Mouse (Mus musculus): ENCODE results near the gene Cyp2d10. TPM values are rescaled to one million over a fixed set of nuclear protein-coding genes. Genes with fewer than 3 reads are reported as not detected.

The Cyp2d10 gene
- polyA plus RNA-seq, 1 experiment from 2014 or later = not detected

DNA sequence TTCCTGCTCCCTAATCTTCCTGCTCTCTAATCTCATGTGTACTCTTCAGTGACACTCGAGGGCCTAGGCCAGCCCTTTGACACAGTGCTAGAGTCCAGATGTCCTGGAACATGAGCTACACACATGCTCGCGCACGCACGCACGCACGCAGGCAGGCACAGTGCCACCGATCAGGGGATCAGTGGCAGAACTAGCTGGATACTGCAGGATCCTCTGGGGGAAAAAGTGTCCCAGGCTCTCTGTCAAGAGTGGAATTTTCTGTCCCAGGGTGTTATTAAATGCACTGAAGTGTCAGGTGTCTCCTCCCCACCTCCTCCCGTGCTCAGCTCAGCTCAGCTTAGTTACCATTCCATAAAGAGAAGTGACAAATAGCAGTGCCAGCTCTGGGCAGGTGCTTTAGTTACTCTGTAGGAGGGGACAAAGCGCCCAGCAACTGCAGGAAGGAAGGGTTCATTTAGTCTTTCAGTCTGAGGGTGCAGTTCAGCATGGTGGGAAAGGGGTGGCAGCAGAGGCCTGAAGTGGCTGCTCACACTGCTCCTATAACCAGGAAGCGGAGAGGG, 45.5 kb downstream of the Cyp2d10 start:
- no peaks in the 10 kb centered on the region for H3K27me3 ChIP-seq (ENCODE audit: control insufficient read depth, insufficient read depth, low read length)
- no peak overlapping the region for H3K27ac ChIP-seq (ENCODE audit: low read depth, low read length)
- no peak overlapping the region for H3K4me3 ChIP-seq (ENCODE audit: low read depth, low read length)
- ATAC-seq (replicated peaks; ENCODE audit: low FRiP score) (no peak), DNase-seq (ENCODE audit: low spot score) (peak; percentile 41)
- no peaks in the 10 kb centered on the region for H3K9me3 ChIP-seq (ENCODE audit: control insufficient read depth, low read length)
- 78% methylated on average over 11 of the region's 11 CpGs for WGBS
- H3K4me1 ChIP-seq (replicated peaks; ENCODE audit: control insufficient read depth, insufficient read depth, low read length) = no peaks in the 10 kb centered on the region
- H3K36me3 ChIP-seq (ENCODE audit: control insufficient read depth, insufficient read depth, low read length) = no peaks in the 10 kb centered on the region
- no peak overlapping the region for H3K9ac ChIP-seq (ENCODE audit: low read length)
- no peak overlapping the region for H3K4me2 ChIP-seq (ENCODE audit: low read depth, low read length, severe bottlenecking)

DNA sequence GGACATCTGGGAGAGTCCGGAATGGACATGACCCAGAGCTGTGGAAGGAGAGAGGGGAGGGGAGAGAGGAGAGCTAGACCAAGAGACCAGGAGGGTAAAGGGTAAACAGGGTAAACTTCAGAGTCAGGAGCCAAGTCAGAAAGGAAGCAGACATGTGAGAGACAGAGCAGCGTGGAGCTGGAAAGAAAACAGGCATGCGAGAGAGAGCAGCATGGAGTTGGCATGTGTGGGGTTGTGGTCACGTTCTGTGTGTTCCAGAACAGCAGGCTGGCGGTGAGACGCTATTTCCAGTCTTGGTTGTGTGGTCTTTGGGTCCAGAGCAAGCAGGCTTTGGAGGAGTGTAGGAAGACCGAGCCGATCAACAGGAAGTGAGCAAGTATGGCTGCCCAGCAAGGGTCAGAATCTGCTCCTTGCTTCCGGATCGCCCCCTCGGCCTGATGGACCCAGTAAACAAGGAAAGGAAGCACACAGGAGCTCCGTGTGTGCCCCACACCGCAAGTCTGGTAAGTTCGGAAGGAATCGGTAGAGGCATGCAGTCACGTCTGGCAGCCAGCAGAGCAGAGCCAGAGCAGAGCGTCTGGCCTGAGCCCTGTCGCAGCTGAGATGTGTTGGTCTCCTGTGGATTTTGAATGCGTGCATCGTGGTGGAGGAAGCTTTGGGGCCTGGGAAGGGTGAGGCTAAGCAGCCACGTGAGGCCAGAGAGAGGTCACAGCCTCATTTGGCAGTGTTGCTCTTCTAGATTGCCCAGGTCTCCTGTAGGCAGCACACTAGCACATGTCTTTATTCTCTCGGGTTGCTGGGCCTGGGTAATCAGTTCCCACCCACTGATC, 48.3 kb downstream of the Cyp2d10 start:
- Histone ChIP-seq H3K4me2 (ENCODE audit: low read depth, low read length, severe bottlenecking) (no peak overlapping the region), H3K27me3 (ENCODE audit: control insufficient read depth, insufficient read depth, low read length) (no peaks in the 10 kb centered on the region), H3K36me3 (ENCODE audit: control insufficient read depth, insufficient read depth, low read length) (no peaks in the 10 kb centered on the region), H3K9ac (ENCODE audit: low read length) (no peak overlapping the region), H3K27ac (ENCODE audit: low read depth, low read length) (no peak overlapping the region), H3K9me3 (ENCODE audit: control insufficient read depth, low read length) (no peaks in the 10 kb centered on the region), H3K4me3 (ENCODE audit: low read depth, low read length) (no peak overlapping the region), H3K4me1 (replicated peaks; ENCODE audit: control insufficient read depth, insufficient read depth, low read length) (0 out of 2 replicates have a peak, but pooled peaks cover 2% of the 10 kb centered on the region)
- no peak for ATAC-seq (replicated peaks; ENCODE audit: low FRiP score)
- peak; percentile 49 for DNase-seq (ENCODE audit: low spot score)
- WGBS = 67% methylated on average over 22 of the region's 22 CpGs

DNA sequence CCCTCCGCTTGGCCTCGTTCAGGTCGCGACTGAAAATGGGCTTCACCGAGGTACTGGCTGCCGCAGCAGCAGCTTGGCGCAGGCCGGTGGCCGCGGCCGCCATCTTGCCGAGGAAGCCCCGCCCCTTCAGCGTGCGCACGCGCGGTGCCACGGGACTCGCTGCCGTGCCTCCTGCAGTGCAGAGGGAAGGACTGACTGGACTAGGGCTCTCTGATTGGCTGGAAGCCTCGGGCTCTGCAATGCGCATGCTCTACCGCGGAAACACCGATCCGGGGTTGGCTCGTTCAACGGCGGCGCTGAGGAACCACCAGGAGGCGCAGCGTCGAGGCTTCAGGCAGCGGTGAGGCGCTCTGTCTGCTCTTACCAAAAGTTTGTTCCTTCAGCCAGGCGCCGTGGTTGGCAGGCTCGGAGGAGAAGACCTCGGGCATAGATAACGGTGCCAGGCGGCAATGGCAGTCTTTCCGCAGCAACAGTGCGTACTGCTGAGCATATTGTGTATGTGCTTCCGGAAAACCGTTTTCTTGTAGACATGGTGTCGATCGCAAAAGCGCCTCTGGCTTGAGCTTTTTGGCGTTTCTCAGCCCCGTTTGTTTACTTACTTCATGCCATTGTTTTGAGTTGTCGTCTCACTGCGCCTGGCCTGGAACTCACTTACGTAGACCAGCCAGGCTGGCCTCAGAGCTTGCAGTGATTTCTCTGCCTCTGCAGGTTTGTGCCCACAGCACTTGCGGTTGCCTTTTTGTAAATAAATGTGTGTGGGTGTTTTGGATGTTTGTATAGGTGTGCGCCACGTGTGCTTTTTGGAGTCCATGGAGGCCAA, 52.7 kb downstream of the Cyp2d10 start, which contains the start of gene Ndufa6:
Ndufa6 (minus strand) TSS at position 197 of the 820 bp plus-strand sequence.
- Histone ChIP-seq H3K4me1 (replicated peaks; ENCODE audit: control insufficient read depth, insufficient read depth, low read length) (peaks cover 5% of the 10 kb centered on the region; the same call in 1 of the 2 replicates), H3K27ac (ENCODE audit: low read depth, low read length) (peak within 1 kb of the TSS; percentile 19; the same call in 1 of the 2 replicates), H3K27me3 (ENCODE audit: control insufficient read depth, insufficient read depth, low read length) (no peaks in the 10 kb centered on the region), H3K4me2 (ENCODE audit: low read depth, low read length, severe bottlenecking) (peak within 1 kb of the TSS; percentile 81), H3K9me3 (ENCODE audit: control insufficient read depth, low read length) (no peaks in the 10 kb centered on the region), H3K36me3 (ENCODE audit: control insufficient read depth, insufficient read depth, low read length) (peaks cover 4% of the 10 kb centered on the region; the same call in 1 of the 2 replicates), H3K9ac (ENCODE audit: low read length) (peak within 1 kb of the TSS; percentile 95), H3K4me3 (ENCODE audit: low read depth, low read length) (peak within 1 kb of the TSS; percentile 94)
- peak; percentile 99 for ATAC-seq (replicated peaks; ENCODE audit: low FRiP score)
- 2% methylated on average over 57 of the region's 57 CpGs for WGBS
- peak; percentile 99 for DNase-seq (ENCODE audit: low spot score)

DNA sequence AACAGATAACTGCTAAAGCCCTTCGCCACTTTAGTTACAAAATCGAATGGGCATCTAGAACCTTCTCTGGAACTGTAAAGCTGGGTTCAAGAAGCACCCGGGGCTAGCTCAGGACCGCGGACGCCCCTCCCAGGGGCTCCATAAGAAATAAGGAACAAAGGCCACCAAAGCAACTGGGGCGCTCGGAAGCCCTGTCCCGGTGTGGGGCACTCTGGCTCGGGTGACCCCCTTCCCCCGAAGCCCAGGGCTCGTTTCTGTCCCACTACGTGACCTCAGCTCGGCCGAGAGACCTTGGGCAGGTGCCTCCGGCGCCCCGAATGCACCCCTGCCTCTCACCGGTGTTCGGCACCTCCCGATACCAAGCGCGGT, 53.3 kb downstream of the Cyp2d10 start:
- peak overlapping the region; percentile 81 for H3K4me2 ChIP-seq (ENCODE audit: low read depth, low read length, severe bottlenecking)
- H3K4me3 ChIP-seq (ENCODE audit: low read depth, low read length) = peak overlapping the region; percentile 94
- DNase-seq (ENCODE audit: low spot score) (no peak), ATAC-seq (replicated peaks; ENCODE audit: low FRiP score) (no peak; the same call in 1 of the 2 replicates)
- no peaks in the 10 kb centered on the region for H3K9me3 ChIP-seq (ENCODE audit: control insufficient read depth, low read length)
- no peaks in the 10 kb centered on the region for H3K27me3 ChIP-seq (ENCODE audit: control insufficient read depth, insufficient read depth, low read length)
- 0 out of 2 replicates have a peak overlapping the region, but pooled peaks have one; percentile 18 for H3K27ac ChIP-seq (ENCODE audit: low read depth, low read length)
- peaks cover 7% of the 10 kb centered on the region; the same call in 1 of the 2 replicates for H3K36me3 ChIP-seq (ENCODE audit: control insufficient read depth, insufficient read depth, low read length)
- peaks cover 5% of the 10 kb centered on the region; the same call in 1 of the 2 replicates for H3K4me1 ChIP-seq (replicated peaks; ENCODE audit: control insufficient read depth, insufficient read depth, low read length)
- H3K9ac ChIP-seq (ENCODE audit: low read length) = peak overlapping the region; percentile 95
- 0% methylated on average over 23 of the region's 23 CpGs for WGBS

DNA sequence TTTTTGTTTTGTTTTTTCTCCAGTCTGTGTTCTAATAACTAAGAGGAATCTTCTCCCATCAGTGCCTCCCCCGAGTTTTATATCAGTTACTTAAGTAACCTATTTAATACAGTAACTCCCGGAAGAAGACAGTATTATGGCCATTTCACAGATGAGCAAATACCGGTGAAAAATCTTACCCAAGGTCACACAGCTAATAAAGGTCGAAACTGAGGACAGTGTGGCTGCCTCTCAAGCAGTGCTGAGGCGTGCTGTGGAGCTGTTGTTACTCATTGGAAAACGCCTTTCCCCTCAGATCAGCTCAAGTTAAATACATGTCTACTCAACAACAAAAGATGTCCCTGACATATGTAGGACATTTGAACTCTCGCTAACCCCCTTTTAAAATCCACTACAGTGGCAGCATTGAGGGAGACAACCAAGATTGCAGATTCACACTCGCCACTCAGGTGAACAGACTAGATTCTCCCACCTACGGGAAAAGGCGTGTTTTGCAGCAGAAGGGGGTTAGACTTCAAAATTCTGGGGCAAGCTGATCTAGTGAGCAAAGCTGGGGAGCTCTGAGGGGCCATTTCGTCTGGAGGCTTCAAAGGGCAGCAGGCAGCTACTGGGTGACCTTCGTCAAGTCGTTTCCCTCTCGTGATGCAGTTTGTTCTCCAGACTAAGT, 53.8 kb downstream of the Cyp2d10 start:
- Histone ChIP-seq H3K27ac (ENCODE audit: low read depth, low read length) (no peak overlapping the region), H3K9me3 (ENCODE audit: control insufficient read depth, low read length) (no peaks in the 10 kb centered on the region), H3K4me3 (ENCODE audit: low read depth, low read length) (peak overlapping the region; percentile 94), H3K4me2 (ENCODE audit: low read depth, low read length, severe bottlenecking) (peak overlapping the region; percentile 81), H3K4me1 (replicated peaks; ENCODE audit: control insufficient read depth, insufficient read depth, low read length) (peaks cover 5% of the 10 kb centered on the region; the same call in 1 of the 2 replicates), H3K27me3 (ENCODE audit: control insufficient read depth, insufficient read depth, low read length) (no peaks in the 10 kb centered on the region), H3K36me3 (ENCODE audit: control insufficient read depth, insufficient read depth, low read length) (peaks cover 7% of the 10 kb centered on the region; the same call in 1 of the 2 replicates), H3K9ac (ENCODE audit: low read length) (peak overlapping the region; percentile 95)
- ATAC-seq (replicated peaks; ENCODE audit: low FRiP score) = no peak
- 36% methylated on average over 14 of the region's 14 CpGs for WGBS
- no peak for DNase-seq (ENCODE audit: low spot score)

Small RNA genes lying within 50 kb of the gene (microRNA-seq; reads per million reads assigned to microRNA genes)
- gene Gm25990 (ENCODE audit: insufficient number of aligned reads) = not detected
- gene Gm27331 (ENCODE audit: insufficient number of aligned reads) = not detected
- gene Gm27622 (ENCODE audit: insufficient number of aligned reads) = not detected
- not detected for gene Mir7684 (ENCODE audit: insufficient number of aligned reads)

Other genes starting within 250 kb of the Cyp2d10 start
- 0.87 and 1.2 TPM in 2 replicates for gene Shisa8, start 194.4 kb downstream of the Cyp2d10 start, polyA plus RNA-seq (2014; fragmentation: Nextera tagmentation; extraction: Ambion mirVana)
- gene Tnfrsf13c, start 182.8 kb downstream of the Cyp2d10 start, polyA plus RNA-seq (2014; fragmentation: Nextera tagmentation; extraction: Ambion mirVana) = 0.35 and 0.64 TPM in 2 replicates
- 91.6 and 100 TPM in 2 replicates for gene Cenpm, start 162.4 kb downstream of the Cyp2d10 start, polyA plus RNA-seq (2014; fragmentation: Nextera tagmentation; extraction: Ambion mirVana)
- 2.2 and 2.4 TPM in 2 replicates for gene 1500009C09Rik, start 154.8 kb downstream of the Cyp2d10 start, polyA plus RNA-seq (2014; fragmentation: Nextera tagmentation; extraction: Ambion mirVana)
- gene Sept3, start 132.3 kb downstream of the Cyp2d10 start, polyA plus RNA-seq (2014; fragmentation: Nextera tagmentation; extraction: Ambion mirVana) = 157 and 162 TPM in 2 replicates
- gene Wbp2nl, start 108.2 kb downstream of the Cyp2d10 start, polyA plus RNA-seq (2014; fragmentation: Nextera tagmentation; extraction: Ambion mirVana) = 0.19 TPM in 1 of 2 replicates, not detected in the other
- gene Naga, start 68.3 kb downstream of the Cyp2d10 start, polyA plus RNA-seq (2014; fragmentation: Nextera tagmentation; extraction: Ambion mirVana) = 23.5 and 24.9 TPM in 2 replicates
- 5.0 and 5.4 TPM in 2 replicates for gene Pheta2, start 68.3 kb downstream of the Cyp2d10 start, polyA plus RNA-seq (2014; fragmentation: Nextera tagmentation; extraction: Ambion mirVana)
- gene Smdt1, start 68.2 kb downstream of the Cyp2d10 start, polyA plus RNA-seq (2014; fragmentation: Nextera tagmentation; extraction: Ambion mirVana) = 236 and 244 TPM in 2 replicates
- gene Ndufa6, start 52.9 kb downstream of the Cyp2d10 start, polyA plus RNA-seq (2014; fragmentation: Nextera tagmentation; extraction: Ambion mirVana) = 251 and 275 TPM in 2 replicates
- 2.5 and 3.6 TPM in 2 replicates for gene Cyp2d22, start 26.9 kb downstream of the Cyp2d10 start, polyA plus RNA-seq (2014; fragmentation: Nextera tagmentation; extraction: Ambion mirVana)
- not detected in 2 replicates for gene Cyp2d11, start 13.2 kb downstream of the Cyp2d10 start, polyA plus RNA-seq (2014; fragmentation: Nextera tagmentation; extraction: Ambion mirVana)
- gene Cyp2d9, start 26.2 kb upstream of the Cyp2d10 start, polyA plus RNA-seq (2014; fragmentation: Nextera tagmentation; extraction: Ambion mirVana) = not detected in 2 replicates
- gene Cyp2d12, start 147.9 kb upstream of the Cyp2d10 start, polyA plus RNA-seq (2014; fragmentation: Nextera tagmentation; extraction: Ambion mirVana) = not detected in 2 replicates
- gene Cyp2d34, start 213.8 kb upstream of the Cyp2d10 start, polyA plus RNA-seq (2014; fragmentation: Nextera tagmentation; extraction: Ambion mirVana) = not detected in 2 replicates